Mouse (Mus musculus) midbrain, embryonic 15.5 days (tissue): ENCODE measurements at regions not wholly inside any gene's neighbourhood (a gene's known extent, or its start where the extent isn't known, plus 50 kb on each side); places are given as distances from the start of the nearest gene placed in this dataset.

Source experiments
- ATAC-seq: fragments of 200-750 bp; cut with Nextera tagmentation; replicated peaks from 2 replicates; pipeline ENCODE4 v1.8.0; 2017; ENCODE audit warnings: moderate TSS enrichment
- H3K27ac ChIP-seq: fragments of 300-500 bp; sonication (generic); 2 replicates; pipeline ENCODE4 v1.5.1; 2015; ENCODE audit warnings: mild to moderate bottlenecking, inconsistent platforms
- H3K27me3 ChIP-seq: fragments of 300-500 bp; sonication (generic); replicated peaks from 2 replicates; pipeline ENCODE4 v1.6.1; 2015; ENCODE audit warnings: inconsistent platforms
- H3K36me3 ChIP-seq: fragments of 300-500 bp; sonication (generic); replicated peaks from 2 replicates; pipeline ENCODE4 v1.6.1; 2015; ENCODE audit warnings: inconsistent platforms
- H3K4me1 ChIP-seq: fragments of 300-500 bp; sonication (generic); 2 replicates; pipeline ENCODE4 v1.6.1; 2015; ENCODE audit warnings: inconsistent platforms
- H3K4me2 ChIP-seq: fragments of 300-500 bp; sonication (generic); 2 replicates; pipeline ENCODE4 v1.6.1; 2015; ENCODE audit warnings: inconsistent platforms, mild to moderate bottlenecking, moderate library complexity
- H3K4me3 ChIP-seq: fragments of 300-500 bp; sonication (generic); 2 replicates; pipeline ENCODE4 v1.5.1; 2015; ENCODE audit warnings: mild to moderate bottlenecking, inconsistent platforms
- H3K9ac ChIP-seq: fragments of 300-500 bp; sonication (generic); 2 replicates; pipeline ENCODE4 v1.6.1; 2015; ENCODE audit warnings: mild to moderate bottlenecking, inconsistent platforms
- H3K9me3 ChIP-seq: fragments of 300-500 bp; sonication (generic); 2 replicates; pipeline ENCODE4 v1.6.1; 2016; ENCODE audit warnings: inconsistent platforms
- WGBS: fragments of 180-500 bp; shearing (Covaris S2); methylation state at CpG from one replicate; pipeline ENCODE4 v1.1.7; 2015; ENCODE audit warnings: mixed read lengths; 5-methylcytosine and 5-hydroxymethylcytosine counted together

DNA sequence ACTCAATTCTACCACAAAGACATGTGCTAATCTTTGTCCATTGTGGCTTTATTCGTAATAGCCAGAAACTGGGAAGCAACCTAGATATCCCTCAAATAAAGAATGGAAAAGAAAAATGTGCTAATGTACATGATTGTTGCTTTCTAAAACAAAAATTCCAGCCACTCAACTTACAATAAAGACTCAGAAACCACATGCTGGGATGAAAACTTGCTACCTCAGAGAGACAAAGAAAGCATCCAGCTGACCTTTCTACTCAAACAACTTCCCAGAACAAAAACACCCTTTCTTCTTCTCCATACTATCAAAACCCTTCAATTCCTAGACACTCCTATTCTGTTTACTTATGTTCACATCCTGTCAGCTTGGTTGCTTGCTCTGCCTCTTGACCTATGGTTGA is 881.9 kb upstream of the Gm5150 start:
- no peak overlapping the region for H3K4me3 ChIP-seq
- ATAC-seq = no peak
- no peaks in the 10 kb centered on the region for H3K36me3 ChIP-seq
- no peak overlapping the region for H3K4me2 ChIP-seq
- H3K4me1 ChIP-seq = no peaks in the 10 kb centered on the region
- no peak overlapping the region for H3K27ac ChIP-seq
- 89% methylated on average over 1 of the region's 1 CpGs for WGBS
- no peaks in the 10 kb centered on the region for H3K27me3 ChIP-seq
- no peaks in the 10 kb centered on the region for H3K9me3 ChIP-seq
- no peak overlapping the region for H3K9ac ChIP-seq

DNA sequence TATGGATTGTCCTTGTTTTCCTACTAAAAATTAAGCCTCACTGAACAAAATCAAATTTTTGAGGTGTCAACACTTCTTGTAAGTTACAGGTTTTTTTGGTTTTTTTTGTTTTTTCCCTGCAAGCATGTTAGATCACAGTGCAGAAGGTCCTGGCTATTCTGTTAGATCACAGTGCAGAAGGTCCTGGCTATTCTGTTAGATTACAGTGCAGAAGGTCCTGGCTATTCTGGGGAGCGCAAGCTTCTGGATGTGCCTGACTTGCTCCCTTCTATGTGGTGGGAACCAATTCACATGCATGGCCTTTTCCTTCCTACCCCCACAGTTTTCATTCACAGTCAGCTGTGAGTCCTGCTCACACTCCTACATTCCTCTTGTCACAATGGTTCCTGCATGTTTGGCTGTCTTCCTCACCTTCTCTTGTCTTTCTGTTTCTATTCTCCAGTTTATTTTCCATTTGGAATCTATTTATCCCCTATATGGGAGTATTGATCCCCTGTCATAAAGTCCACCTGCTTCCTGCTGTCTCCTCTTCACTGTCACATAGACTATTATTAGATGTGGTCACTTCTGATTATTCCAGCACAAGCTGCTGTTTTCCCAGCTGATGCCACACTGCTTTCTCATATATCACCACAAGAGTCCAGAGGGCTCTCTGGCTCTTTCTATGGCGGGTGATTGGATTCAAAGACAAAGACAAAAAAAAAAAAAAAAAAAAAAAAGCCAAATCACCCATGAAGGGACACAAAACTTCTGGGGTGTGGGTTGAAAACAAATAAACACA is 866.3 kb upstream of the Gm5150 start:
- no peak overlapping the region for H3K4me2 ChIP-seq
- WGBS = 56% methylated on average over 2 of the region's 2 CpGs
- peak; percentile 52 for ATAC-seq

DNA sequence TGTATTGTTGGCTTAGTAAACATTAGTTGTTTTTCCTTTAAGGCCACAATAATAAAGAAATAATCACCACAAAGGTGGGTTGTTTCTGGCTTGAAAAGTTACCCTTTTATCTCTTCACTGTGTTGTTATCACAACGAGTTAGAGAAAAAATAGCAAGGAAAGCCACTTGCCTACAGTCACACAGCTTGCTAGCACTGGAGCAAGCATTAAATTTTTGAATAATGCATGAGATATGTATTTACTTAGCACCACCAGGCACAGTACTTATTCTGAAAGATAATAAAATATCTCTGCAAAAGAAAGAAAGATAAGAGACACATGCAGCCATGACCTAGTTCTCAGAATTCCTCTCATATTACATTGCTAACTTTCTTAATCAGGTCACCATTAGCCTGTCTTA is 853.8 kb upstream of the Gm5150 start:
- Histone ChIP-seq H3K4me1 (peaks cover 12% of the 10 kb centered on the region; the same call in 1 of the 2 replicates), H3K27me3 (no peaks in the 10 kb centered on the region), H3K9ac (no peak overlapping the region), H3K27ac (no peak overlapping the region), H3K4me3 (no peak overlapping the region), H3K36me3 (no peaks in the 10 kb centered on the region), H3K9me3 (no peaks in the 10 kb centered on the region), H3K4me2 (no peak overlapping the region)
- 26% methylated on average over 1 of the region's 1 CpGs for WGBS
- 0 out of 2 replicates have a peak, but pooled peaks have one; percentile 58 for ATAC-seq

More for the DNA sequence above, 866.3 kb upstream of the Gm5150 start:
- no peaks in the 10 kb centered on the region for H3K4me1 ChIP-seq
- no peaks in the 10 kb centered on the region for H3K27me3 ChIP-seq
- H3K27ac ChIP-seq = peak overlapping the region; percentile 65
- H3K9ac ChIP-seq = no peak overlapping the region
- no peaks in the 10 kb centered on the region for H3K36me3 ChIP-seq
- H3K9me3 ChIP-seq = no peaks in the 10 kb centered on the region
- no peak overlapping the region for H3K4me3 ChIP-seq

DNA sequence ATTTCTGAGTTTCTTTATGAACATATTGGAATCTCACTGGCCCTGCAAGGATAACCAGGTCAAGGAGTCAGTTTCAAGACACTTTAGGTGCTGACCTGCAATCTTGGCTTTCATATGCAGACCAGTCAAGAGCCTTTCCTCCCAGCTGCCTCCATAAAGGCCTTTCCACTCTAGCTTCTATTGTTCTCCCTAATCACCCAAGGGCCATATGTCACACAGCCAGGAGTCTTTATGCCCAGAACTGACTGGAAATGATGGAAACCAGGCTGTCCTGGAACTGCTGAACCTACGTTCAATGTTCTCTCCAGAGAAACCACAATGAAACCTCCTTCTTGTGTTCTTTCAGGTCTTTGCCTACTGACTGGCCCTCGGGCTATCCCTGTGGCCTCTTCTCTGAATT is 852.7 kb upstream of the Gm5150 start:
- H3K9ac ChIP-seq = no peak overlapping the region
- no peaks in the 10 kb centered on the region for H3K36me3 ChIP-seq
- no peak for ATAC-seq
- no peaks in the 10 kb centered on the region for H3K9me3 ChIP-seq
- peak overlapping the region; percentile 52 for H3K27ac ChIP-seq
- 42% methylated on average over 2 of the region's 2 CpGs for WGBS
- H3K4me1 ChIP-seq = peaks cover 14% of the 10 kb centered on the region; the same call in 1 of the 2 replicates
- no peaks in the 10 kb centered on the region for H3K27me3 ChIP-seq
- no peak overlapping the region for H3K4me2 ChIP-seq
- no peak overlapping the region for H3K4me3 ChIP-seq

DNA sequence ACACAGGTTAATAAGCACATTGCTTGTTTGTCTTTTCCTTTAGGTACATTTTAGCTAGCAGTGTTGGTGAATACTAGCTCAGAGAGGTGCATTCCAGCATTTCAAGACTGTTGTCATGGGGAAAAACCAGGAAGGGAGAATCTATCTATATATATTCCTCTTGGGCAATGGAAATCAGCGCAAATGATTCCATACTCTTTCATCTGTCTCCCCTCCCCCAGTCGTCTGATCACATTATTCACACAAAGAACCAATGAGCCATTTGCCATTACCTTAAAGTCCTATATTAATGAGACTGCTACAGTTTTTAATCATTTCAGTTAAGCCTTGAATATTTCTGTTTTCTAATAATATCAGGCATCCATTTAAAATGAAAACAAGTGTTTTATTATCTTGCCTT is 849.0 kb upstream of the Gm5150 start:
- Histone ChIP-seq H3K9ac (no peak overlapping the region), H3K27me3 (no peaks in the 10 kb centered on the region), H3K27ac (peak overlapping the region; percentile 86), H3K36me3 (no peaks in the 10 kb centered on the region), H3K4me1 (peaks cover 15% of the 10 kb centered on the region; the same call in 1 of the 2 replicates), H3K4me2 (no peak overlapping the region; the same call in 1 of the 2 replicates), H3K4me3 (no peak overlapping the region), H3K9me3 (no peaks in the 10 kb centered on the region)
- ATAC-seq = no peak
- WGBS = 31% methylated on average over 2 of the region's 2 CpGs

DNA sequence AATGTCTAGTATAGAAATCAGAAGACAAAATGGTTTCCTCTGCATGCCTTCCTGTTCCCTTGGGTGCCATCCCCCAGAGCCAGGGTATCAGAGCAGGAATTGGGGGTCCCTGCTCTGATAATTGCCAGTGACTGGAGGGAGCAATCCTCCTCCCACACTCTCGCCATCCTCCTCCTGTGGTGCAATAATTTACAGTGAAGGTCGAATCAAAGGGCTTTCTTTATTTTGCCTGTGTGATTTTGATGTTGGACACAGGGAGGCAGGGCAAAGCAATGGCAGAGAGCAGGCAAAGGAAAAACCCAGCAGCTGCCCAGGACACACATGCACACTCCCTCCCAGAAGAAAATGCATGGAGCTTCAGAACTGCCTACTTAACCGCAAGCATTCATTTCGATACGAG is 847.8 kb upstream of the Gm5150 start:
- H3K9ac ChIP-seq = no peak overlapping the region
- H3K27ac ChIP-seq = peak overlapping the region; percentile 86
- 20% methylated on average over 5 of the region's 5 CpGs for WGBS

DNA sequence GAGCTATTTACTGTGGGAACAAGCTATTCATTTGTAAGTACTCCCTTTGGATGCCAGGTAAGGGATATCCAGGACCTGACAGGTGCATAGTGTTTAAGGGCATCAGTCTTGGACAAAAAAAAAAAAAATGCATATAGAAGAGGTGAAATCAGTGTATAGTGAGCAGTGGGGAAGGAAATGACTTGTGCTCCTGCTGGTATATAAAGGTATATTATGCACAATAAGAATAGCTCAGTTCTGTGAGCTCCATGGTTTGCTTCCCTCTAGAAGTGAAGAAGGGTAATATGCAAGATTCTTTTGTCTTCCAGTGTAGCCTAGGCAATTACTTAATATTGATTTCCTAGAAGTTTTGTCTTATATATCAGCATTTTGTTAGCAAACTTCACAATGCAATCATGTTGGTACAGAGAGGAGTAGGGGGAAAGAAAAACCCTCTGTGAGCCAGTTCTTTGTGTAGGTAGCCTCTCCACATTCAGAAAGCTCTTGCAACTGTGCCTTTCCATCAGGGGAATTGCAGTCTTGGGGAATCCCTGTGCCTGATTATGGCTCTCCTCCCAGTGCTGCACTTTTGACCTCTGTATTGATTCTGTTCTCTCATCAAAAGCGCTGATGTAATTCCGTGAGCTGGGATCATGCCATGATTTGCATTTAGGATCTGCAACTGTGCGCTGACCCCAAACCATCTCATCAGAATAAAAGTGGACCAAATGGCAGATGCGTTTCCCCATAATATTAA is 840.7 kb upstream of the Gm5150 start:
- no peak overlapping the region for H3K9ac ChIP-seq
- H3K4me3 ChIP-seq = no peak overlapping the region
- 21% methylated on average over 4 of the region's 4 CpGs for WGBS
- H3K9me3 ChIP-seq = no peaks in the 10 kb centered on the region
- no peaks in the 10 kb centered on the region for H3K36me3 ChIP-seq
- peaks cover 4% of the 10 kb centered on the region; the same call in 1 of the 2 replicates for H3K4me1 ChIP-seq
- no peaks in the 10 kb centered on the region for H3K27me3 ChIP-seq
- H3K4me2 ChIP-seq = no peak overlapping the region
- peak; percentile 50; the same call in 1 of the 2 replicates for ATAC-seq
- peak overlapping the region; percentile 58 for H3K27ac ChIP-seq

More for the DNA sequence above, 847.8 kb upstream of the Gm5150 start:
- Histone ChIP-seq H3K4me2 (peak overlapping the region; percentile 24; the same call in 1 of the 2 replicates), H3K4me3 (no peak overlapping the region), H3K4me1 (peaks cover 15% of the 10 kb centered on the region; the same call in 1 of the 2 replicates), H3K27me3 (no peaks in the 10 kb centered on the region), H3K9me3 (no peaks in the 10 kb centered on the region), H3K36me3 (no peaks in the 10 kb centered on the region)
- ATAC-seq = peak; percentile 91

DNA sequence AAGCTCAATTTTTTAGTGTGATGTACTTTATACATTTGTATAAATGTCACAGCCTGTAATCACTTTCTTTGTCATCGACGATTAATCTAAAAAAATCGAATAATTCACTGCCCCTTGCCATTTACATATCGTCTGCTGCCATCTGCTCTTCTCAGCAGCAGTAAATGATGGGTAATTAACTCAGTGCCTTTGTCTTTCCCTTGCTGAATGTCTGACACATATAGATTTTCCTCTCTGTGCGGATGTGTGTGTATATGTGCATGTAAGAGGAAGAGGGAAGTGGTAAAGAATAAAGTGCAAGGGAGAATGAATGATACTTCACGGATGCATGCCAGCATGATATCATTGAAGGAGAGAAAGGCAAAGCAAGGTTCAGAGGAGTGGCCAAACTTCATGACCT is 814.3 kb upstream of the Gm5150 start:
- Histone ChIP-seq H3K27ac (peak overlapping the region; percentile 84), H3K27me3 (no peaks in the 10 kb centered on the region), H3K4me3 (no peak overlapping the region), H3K4me1 (peaks cover 8% of the 10 kb centered on the region; the same call in 1 of the 2 replicates), H3K4me2 (no peak overlapping the region), H3K9ac (no peak overlapping the region), H3K9me3 (no peaks in the 10 kb centered on the region), H3K36me3 (no peaks in the 10 kb centered on the region)
- 35% methylated on average over 6 of the region's 6 CpGs for WGBS
- no peak for ATAC-seq

DNA sequence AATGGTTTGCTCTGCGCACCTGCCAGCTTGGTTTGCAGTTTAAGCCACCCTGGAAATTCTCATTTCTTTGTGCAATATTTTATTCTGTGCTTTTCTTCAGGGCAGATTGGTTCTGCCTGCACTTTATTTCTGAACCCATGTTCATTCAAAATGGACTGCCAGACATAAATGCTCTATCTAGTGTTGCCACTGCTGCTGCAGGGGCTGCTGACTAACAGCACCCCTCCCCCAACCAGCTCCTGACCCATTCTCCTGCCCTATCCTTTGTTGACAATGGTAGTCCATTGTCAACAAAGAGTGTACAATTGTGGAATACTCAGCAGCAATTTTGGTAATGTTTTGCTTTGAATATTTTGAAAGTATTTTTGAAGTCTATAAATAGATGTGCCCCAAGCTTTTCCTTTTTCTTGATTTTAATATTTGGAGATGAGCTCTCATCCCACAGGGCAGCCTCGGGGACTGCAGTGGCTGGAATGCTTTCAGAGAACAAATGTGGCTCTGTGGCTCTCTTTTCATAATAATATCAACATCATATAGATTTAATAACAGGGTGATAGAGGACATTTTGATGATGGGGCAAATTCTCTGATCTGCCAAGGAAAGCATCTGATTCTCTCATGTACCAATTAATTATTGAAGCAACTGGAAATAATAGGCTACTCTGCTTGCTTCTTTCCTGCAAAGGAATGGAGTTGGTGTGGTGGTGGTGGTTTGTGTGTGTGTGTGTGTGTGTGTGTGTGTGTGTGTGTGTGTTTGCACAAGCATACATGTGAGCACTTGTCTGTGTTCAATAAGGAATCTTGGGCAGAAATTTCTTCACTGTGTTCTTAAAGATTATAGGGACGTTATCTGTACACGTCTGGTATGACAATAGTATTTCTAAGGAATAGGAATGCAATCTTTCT is 813.2 kb upstream of the Gm5150 start:
- H3K36me3 ChIP-seq = no peaks in the 10 kb centered on the region
- no peaks in the 10 kb centered on the region for H3K9me3 ChIP-seq
- no peak overlapping the region for H3K4me3 ChIP-seq
- no peaks in the 10 kb centered on the region for H3K27me3 ChIP-seq
- peak overlapping the region; percentile 84 for H3K27ac ChIP-seq
- H3K4me2 ChIP-seq = peak overlapping the region; percentile 33
- peak; percentile 92 for ATAC-seq
- H3K4me1 ChIP-seq = peaks cover 8% of the 10 kb centered on the region; the same call in 1 of the 2 replicates
- H3K9ac ChIP-seq = no peak overlapping the region; the same call in 1 of the 2 replicates
- WGBS = 41% methylated on average over 4 of the region's 4 CpGs

DNA sequence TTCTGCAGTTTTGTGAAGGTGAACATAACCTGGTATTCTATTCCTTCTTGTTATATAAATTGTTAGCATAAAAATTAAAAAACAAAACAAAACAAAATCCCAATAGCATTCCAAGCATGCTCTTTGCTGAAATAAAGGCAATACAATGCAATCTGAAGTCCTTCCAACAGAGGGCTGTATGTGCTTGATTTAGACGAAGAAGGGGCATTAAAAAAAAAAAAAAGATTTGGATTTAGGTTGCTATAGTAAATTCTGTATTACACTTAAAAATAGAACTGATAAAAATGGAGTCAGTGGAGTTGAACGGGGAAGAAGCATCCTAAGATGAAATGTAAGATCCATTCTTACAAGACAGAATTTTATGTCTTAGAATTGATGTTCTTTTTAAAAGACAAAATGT is 810.6 kb upstream of the Gm5150 start:
- no peaks in the 10 kb centered on the region for H3K27me3 ChIP-seq
- no peaks in the 10 kb centered on the region for H3K9me3 ChIP-seq
- H3K27ac ChIP-seq = no peak overlapping the region
- WGBS = 7% methylated on average over 2 of the region's 2 CpGs
- H3K4me2 ChIP-seq = no peak overlapping the region
- peak; percentile 55 for ATAC-seq
- H3K4me3 ChIP-seq = no peak overlapping the region
- H3K4me1 ChIP-seq = peaks cover 8% of the 10 kb centered on the region; the same call in 1 of the 2 replicates
- H3K9ac ChIP-seq = no peak overlapping the region
- H3K36me3 ChIP-seq = no peaks in the 10 kb centered on the region

DNA sequence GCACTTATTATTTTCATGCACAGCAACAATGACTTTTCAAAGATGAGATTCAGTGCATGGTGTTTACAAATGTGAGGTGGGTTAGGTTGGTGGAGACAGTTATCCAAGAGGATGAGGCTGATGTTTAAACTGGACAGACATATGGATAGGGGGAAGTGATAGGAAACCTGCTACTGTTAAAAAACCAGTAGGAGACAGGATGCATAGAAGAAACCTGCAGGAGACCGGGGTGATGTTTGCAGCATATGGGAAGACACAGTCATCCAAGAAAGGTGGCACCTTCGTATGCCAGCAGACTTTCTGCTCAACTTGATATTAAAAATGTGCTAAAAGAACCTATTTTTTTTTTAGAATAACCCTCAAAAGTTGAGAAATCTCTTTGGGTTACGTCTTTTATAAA is 809.9 kb upstream of the Gm5150 start:
- ATAC-seq = no peak
- peaks cover 12% of the 10 kb centered on the region for H3K4me1 ChIP-seq
- H3K4me2 ChIP-seq = no peak overlapping the region
- no peak overlapping the region for H3K9ac ChIP-seq
- H3K9me3 ChIP-seq = no peaks in the 10 kb centered on the region
- 63% methylated on average over 3 of the region's 3 CpGs for WGBS
- no peaks in the 10 kb centered on the region for H3K27me3 ChIP-seq
- no peaks in the 10 kb centered on the region for H3K36me3 ChIP-seq
- H3K4me3 ChIP-seq = no peak overlapping the region
- H3K27ac ChIP-seq = peak overlapping the region; percentile 50; the same call in 1 of the 2 replicates
